Mouse (Mus musculus): ENCODE results near the gene Dpf3. TPM values are rescaled to one million over a fixed set of nuclear protein-coding genes. Genes with fewer than 3 reads are reported as not detected.

Gene Dpf3
- polyA plus RNA-seq, 1 experiment from 2014 or later, result 23.2 TPM

DNA sequence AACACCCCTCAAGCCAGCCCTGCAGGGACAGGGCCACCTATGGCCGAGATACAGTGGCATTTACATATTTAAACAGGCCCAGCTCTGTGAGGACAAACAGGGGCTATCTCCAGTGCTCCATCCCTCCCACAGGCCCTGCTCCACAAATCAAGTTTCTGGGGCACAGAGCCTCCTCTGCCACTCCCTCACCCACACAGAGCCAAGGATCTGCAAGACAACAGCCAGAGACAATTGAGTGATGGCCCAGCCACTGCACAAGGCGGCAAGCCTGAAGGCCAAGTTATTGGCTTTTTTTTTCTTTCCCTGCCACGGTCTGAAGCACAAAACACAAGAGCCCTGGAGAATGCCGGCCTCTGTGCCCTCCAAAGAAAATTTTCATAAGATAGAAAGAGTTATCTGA is 178.9 kb downstream of the Dpf3 start:
- H3K4me1 ChIP-seq (ENCODE audit: control insufficient read depth in 2 of 2, insufficient read depth in 2 of 2, low read length in 2 of 2), result peaks cover 10 to 17% of the 10 kb centered on the region in 2 experiments; a peak in 3 of 4 replicates
- 81% methylated on average over 4 of the region's 4 CpGs for WGBS
- no peak overlapping the region for H3K27ac ChIP-seq (replicated peaks in 1 of 2; ENCODE audit: control insufficient read depth in 1 of 2, insufficient read depth in 1 of 2, low read depth in 2 of 2, low read length in 2 of 2)
- no peak overlapping the region for H3K4me3 ChIP-seq (ENCODE audit: control insufficient read depth in 1 of 2, insufficient read depth in 1 of 2, low read depth in 1 of 2, low read length in 2 of 2)
- H3K36me3 ChIP-seq (ENCODE audit: control insufficient read depth, insufficient read depth, low read length), result no peaks in the 10 kb centered on the region
- H3K9me3 ChIP-seq (ENCODE audit: control insufficient read depth, low read length), result no peaks in the 10 kb centered on the region
- H3K27me3 ChIP-seq (ENCODE audit: control insufficient read depth, insufficient read depth, low read length), result no peaks in the 10 kb centered on the region
- no peak for ATAC-seq (ENCODE audit: insufficient number of reproducible peaks, insufficient read depth, low FRiP score, low read depth)
- H3K4me2 ChIP-seq (ENCODE audit: low read length), result no peak overlapping the region
- no peak overlapping the region for H3K9ac ChIP-seq (ENCODE audit: low read length)

DNA sequence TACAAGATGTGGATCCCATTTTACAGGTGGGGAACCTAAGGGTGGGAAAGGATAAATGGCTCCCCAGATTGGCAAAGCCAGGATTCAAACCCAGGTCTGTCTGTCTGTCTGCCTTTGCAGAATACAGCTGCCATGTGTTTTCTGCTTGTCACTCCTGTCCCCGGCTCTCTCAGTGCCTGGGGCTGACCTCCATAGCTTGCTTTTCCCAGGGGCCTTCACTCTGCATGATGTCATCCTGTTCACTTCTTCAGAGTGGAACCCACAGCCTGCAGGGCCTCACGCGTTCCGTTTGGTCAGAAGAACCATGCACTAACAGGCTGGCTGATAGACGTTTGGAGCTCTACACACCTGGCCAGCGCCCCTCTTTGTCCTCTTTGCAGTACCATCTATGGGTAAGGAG is 184.3 kb downstream of the Dpf3 start:
- no peak for ATAC-seq (ENCODE audit: insufficient number of reproducible peaks, insufficient read depth, low FRiP score, low read depth)
- H3K9ac ChIP-seq (ENCODE audit: low read length), result peak overlapping the region; percentile 42
- no peaks in the 10 kb centered on the region for H3K36me3 ChIP-seq (ENCODE audit: control insufficient read depth, insufficient read depth, low read length)
- H3K9me3 ChIP-seq (ENCODE audit: control insufficient read depth, low read length), result no peaks in the 10 kb centered on the region
- H3K4me3 ChIP-seq (ENCODE audit: control insufficient read depth in 1 of 2, insufficient read depth in 1 of 2, low read depth in 1 of 2, low read length in 2 of 2), result no peak overlapping the region
- 31% methylated on average over 6 of the region's 6 CpGs for WGBS
- peaks cover 18 to 31% of the 10 kb centered on the region in 2 experiments for H3K4me1 ChIP-seq (ENCODE audit: control insufficient read depth in 2 of 2, insufficient read depth in 2 of 2, low read length in 2 of 2)
- H3K4me2 ChIP-seq (ENCODE audit: low read length), result peak overlapping the region; percentile 34
- H3K27ac ChIP-seq (replicated peaks in 1 of 2; ENCODE audit: control insufficient read depth in 1 of 2, insufficient read depth in 1 of 2, low read depth in 2 of 2, low read length in 2 of 2), result peak overlapping the region; percentile 73 to 83
- H3K27me3 ChIP-seq (ENCODE audit: control insufficient read depth, insufficient read depth, low read length), result no peaks in the 10 kb centered on the region

GRCm38 (mm10) chr12:83302320-83303153 is 185.0 kb downstream of the Dpf3 start:
- Histone ChIP-seq H3K4me3 (ENCODE audit: control insufficient read depth in 1 of 2, insufficient read depth in 1 of 2, low read depth in 1 of 2, low read length in 2 of 2) (no peak overlapping the region), H3K9me3 (ENCODE audit: control insufficient read depth, low read length) (no peaks in the 10 kb centered on the region), H3K4me2 (ENCODE audit: low read length) (peak overlapping the region; percentile 34), H3K36me3 (ENCODE audit: control insufficient read depth, insufficient read depth, low read length) (no peaks in the 10 kb centered on the region), H3K27me3 (ENCODE audit: control insufficient read depth, insufficient read depth, low read length) (no peaks in the 10 kb centered on the region), H3K27ac (replicated peaks in 1 of 2; ENCODE audit: control insufficient read depth in 1 of 2, insufficient read depth in 1 of 2, low read depth in 2 of 2, low read length in 2 of 2) (peak overlapping the region; percentile 73 to 83), H3K4me1 (ENCODE audit: control insufficient read depth in 2 of 2, insufficient read depth in 2 of 2, low read length in 2 of 2) (peaks cover 18 to 31% of the 10 kb centered on the region in 2 experiments), H3K9ac (ENCODE audit: low read length) (peak overlapping the region; percentile 42)
- WGBS, result 30% methylated on average over 18 of the region's 18 CpGs
- peak; percentile 44; the same call in 1 of the 2 replicates for ATAC-seq (ENCODE audit: insufficient number of reproducible peaks, insufficient read depth, low FRiP score, low read depth)

DNA sequence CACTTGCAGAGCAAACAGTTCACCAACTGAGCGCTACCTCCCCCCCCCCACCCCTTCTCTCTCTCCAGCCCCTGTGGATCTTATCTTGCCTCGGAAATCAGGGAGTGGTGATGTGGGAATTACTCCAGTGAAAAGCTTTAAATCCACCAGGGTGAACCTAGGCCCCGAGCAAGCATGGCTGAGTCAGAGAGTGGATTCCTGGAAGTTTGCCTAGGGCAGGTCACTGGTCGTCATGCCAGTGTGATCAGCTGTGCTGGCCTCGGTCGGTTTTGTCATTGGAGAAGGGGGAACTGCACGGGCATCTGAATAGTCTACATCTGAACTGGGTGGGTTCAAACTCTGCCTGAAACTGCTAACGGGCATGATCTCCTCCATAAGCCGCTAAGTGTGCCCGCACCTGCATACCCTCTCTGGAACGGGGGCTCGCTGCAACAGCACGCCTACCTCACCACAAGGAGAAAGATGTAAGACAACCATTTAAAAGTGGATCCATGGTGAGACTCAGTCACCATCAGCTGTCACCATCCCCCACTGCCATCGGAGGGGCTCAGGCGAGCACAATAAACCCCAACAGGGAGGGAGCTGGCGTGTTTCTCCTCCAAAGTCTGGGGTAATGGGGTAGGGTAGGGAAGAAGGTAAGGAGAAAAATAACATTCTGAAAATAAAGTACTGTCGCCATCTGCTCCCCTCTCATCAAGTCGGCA is 185.7 kb downstream of the Dpf3 start:
- ATAC-seq (ENCODE audit: insufficient number of reproducible peaks, insufficient read depth, low FRiP score, low read depth), result no peak
- Histone ChIP-seq H3K9ac (ENCODE audit: low read length) (peak overlapping the region; percentile 21; the same call in 1 of the 2 replicates), H3K27me3 (ENCODE audit: control insufficient read depth, insufficient read depth, low read length) (no peaks in the 10 kb centered on the region), H3K4me1 (ENCODE audit: control insufficient read depth in 2 of 2, insufficient read depth in 2 of 2, low read length in 2 of 2) (peaks cover 18 to 31% of the 10 kb centered on the region in 2 experiments), H3K4me3 (ENCODE audit: control insufficient read depth in 1 of 2, insufficient read depth in 1 of 2, low read depth in 1 of 2, low read length in 2 of 2) (no peak overlapping the region), H3K27ac (replicated peaks in 1 of 2; ENCODE audit: control insufficient read depth in 1 of 2, insufficient read depth in 1 of 2, low read depth in 2 of 2, low read length in 2 of 2) (peak overlapping the region in 1 of 2 experiments; percentile 83; a peak in 2 of 4 replicates), H3K4me2 (ENCODE audit: low read length) (no peak overlapping the region), H3K36me3 (ENCODE audit: control insufficient read depth, insufficient read depth, low read length) (no peaks in the 10 kb centered on the region), H3K9me3 (ENCODE audit: control insufficient read depth, low read length) (no peaks in the 10 kb centered on the region)
- 63% methylated on average over 18 of the region's 18 CpGs for WGBS

GRCm38 (mm10) chr12:83298358-83298757 is 189.2 kb downstream of the Dpf3 start:
- Histone ChIP-seq H3K4me2 (ENCODE audit: low read length) (no peak overlapping the region), H3K27ac (replicated peaks in 1 of 2; ENCODE audit: control insufficient read depth in 1 of 2, insufficient read depth in 1 of 2, low read depth in 2 of 2, low read length in 2 of 2) (no peak overlapping the region), H3K27me3 (ENCODE audit: control insufficient read depth, insufficient read depth, low read length) (no peaks in the 10 kb centered on the region), H3K9me3 (ENCODE audit: control insufficient read depth, low read length) (no peaks in the 10 kb centered on the region), H3K4me3 (ENCODE audit: control insufficient read depth in 1 of 2, insufficient read depth in 1 of 2, low read depth in 1 of 2, low read length in 2 of 2) (no peak overlapping the region), H3K9ac (ENCODE audit: low read length) (no peak overlapping the region), H3K4me1 (ENCODE audit: control insufficient read depth in 2 of 2, insufficient read depth in 2 of 2, low read length in 2 of 2) (peaks cover 20 to 25% of the 10 kb centered on the region in 2 experiments), H3K36me3 (ENCODE audit: control insufficient read depth, insufficient read depth, low read length) (peaks cover 9% of the 10 kb centered on the region; the same call in 1 of the 2 replicates)
- ATAC-seq (ENCODE audit: insufficient number of reproducible peaks, insufficient read depth, low FRiP score, low read depth), result no peak
- 87% methylated on average over 5 of the region's 5 CpGs for WGBS

GRCm38 (mm10) chr12:83295031-83295430 is 192.5 kb downstream of the Dpf3 start:
- Histone ChIP-seq H3K9ac (ENCODE audit: low read length) (no peak overlapping the region), H3K4me3 (ENCODE audit: control insufficient read depth in 1 of 2, insufficient read depth in 1 of 2, low read depth in 1 of 2, low read length in 2 of 2) (no peak overlapping the region), H3K4me2 (ENCODE audit: low read length) (no peak overlapping the region), H3K27me3 (ENCODE audit: control insufficient read depth, insufficient read depth, low read length) (no peaks in the 10 kb centered on the region), H3K9me3 (ENCODE audit: control insufficient read depth, low read length) (no peaks in the 10 kb centered on the region), H3K27ac (replicated peaks in 1 of 2; ENCODE audit: control insufficient read depth in 1 of 2, insufficient read depth in 1 of 2, low read depth in 2 of 2, low read length in 2 of 2) (no peak overlapping the region), H3K36me3 (ENCODE audit: control insufficient read depth, insufficient read depth, low read length) (peaks cover 9% of the 10 kb centered on the region; the same call in 1 of the 2 replicates), H3K4me1 (ENCODE audit: control insufficient read depth in 2 of 2, insufficient read depth in 2 of 2, low read length in 2 of 2) (peaks cover 5% of the 10 kb centered on the region in 2 experiments; a peak in 2 of 4 replicates)
- ATAC-seq (ENCODE audit: insufficient number of reproducible peaks, insufficient read depth, low FRiP score, low read depth), result no peak
- WGBS, result 52% methylated on average over 8 of the region's 8 CpGs

GRCm38 (mm10) chr12:83291915-83292314 is 195.6 kb downstream of the Dpf3 start:
- 41% methylated on average over 5 of the region's 5 CpGs for WGBS
- Histone ChIP-seq H3K4me2 (ENCODE audit: low read length) (no peak overlapping the region), H3K27ac (replicated peaks in 1 of 2; ENCODE audit: control insufficient read depth in 1 of 2, insufficient read depth in 1 of 2, low read depth in 2 of 2, low read length in 2 of 2) (no peak overlapping the region), H3K4me1 (ENCODE audit: control insufficient read depth in 2 of 2, insufficient read depth in 2 of 2, low read length in 2 of 2) (peaks cover 5% of the 10 kb centered on the region in 2 experiments; a peak in 2 of 4 replicates), H3K9me3 (ENCODE audit: control insufficient read depth, low read length) (no peaks in the 10 kb centered on the region), H3K36me3 (ENCODE audit: control insufficient read depth, insufficient read depth, low read length) (peaks cover 10% of the 10 kb centered on the region; the same call in 1 of the 2 replicates), H3K27me3 (ENCODE audit: control insufficient read depth, insufficient read depth, low read length) (no peaks in the 10 kb centered on the region), H3K9ac (ENCODE audit: low read length) (no peak overlapping the region), H3K4me3 (ENCODE audit: control insufficient read depth in 1 of 2, insufficient read depth in 1 of 2, low read depth in 1 of 2, low read length in 2 of 2) (no peak overlapping the region)
- no peak for ATAC-seq (ENCODE audit: insufficient number of reproducible peaks, insufficient read depth, low FRiP score, low read depth)
